Comparison of ENCODE assay signal across 22 mouse cellular contexts in the genomic region with DNA sequence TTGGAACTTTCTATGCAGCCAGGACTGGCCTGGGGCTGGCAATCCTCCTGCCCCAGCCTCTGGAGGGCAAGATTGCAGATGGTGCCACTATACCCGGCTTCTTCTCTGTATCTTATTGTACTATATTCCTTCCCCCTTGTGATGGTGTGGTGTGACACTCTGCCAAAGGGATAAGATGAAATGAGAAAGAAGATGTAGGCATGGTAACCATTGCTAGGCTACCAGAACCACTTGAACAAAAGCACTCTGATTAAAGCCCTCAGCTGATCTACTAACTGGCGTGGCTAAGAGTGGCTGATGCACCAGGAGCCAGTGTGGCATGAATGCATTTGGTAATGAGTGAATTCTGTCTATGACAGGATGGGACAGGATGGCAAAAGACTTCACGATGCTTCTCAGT. TPM values are rescaled to one million over a fixed set of nuclear protein-coding genes. Genes with fewer than 3 reads are reported as not detected.
DNase-seq lines count a peak whose midpoint lies in the region; ATAC-seq lines count a peak whose summit lies in the region.
"Had no signal": no experiment of that assay in that cellular context is flagged by ENCODE, and none has a peak within 500 bp of the region (broad histone marks: within the 10 kb centered on the region; RNA-seq: fewer than 3 reads in every experiment).

A gene (minus strand): TSS at position 29 of the 400 bp plus-strand sequence.

- intact Hi-C loops in left cerebral cortex, postnatal 14 days (cut with DNase I): no loop called here
- intact Hi-C loops in left cerebral cortex, postnatal 36 days (cut with DNase I): no loop called here

- no peaks in the 10 kb centered on the region for H3K27me3 ChIP-seq in forebrain, embryonic 12.5 days
- no peaks in the 10 kb centered on the region for H3K27me3 ChIP-seq in hindbrain, embryonic 13.5 days
- H3K27me3 ChIP-seq in midbrain, embryonic 13.5 days: no peaks in the 10 kb centered on the region
- H3K27me3 ChIP-seq: limb, embryonic 13.5 days had no signal

- DNase-seq in left cerebral cortex, postnatal 14 days (ENCODE audit: low spot score in 2 of 2): peak; percentile 19 to 72
- DNase-seq in left cerebral cortex, postnatal 36 days (ENCODE audit: low spot score in 2 of 2): no peak
- DNase-seq in lung, postnatal 36 days: no peak
- DNase-seq in heart, adult 18-20 months: no peak
- DNase-seq: cerebellum, adult 8-10 months; kidney, adult 9 months; liver, postnatal 0 days; right cerebral cortex, postnatal 25 days; thymus, postnatal 25 days had no signal

- no peak within 1 kb of the TSS for H3K4me3 ChIP-seq in forebrain, embryonic 12.5 days (replicated peaks)
- H3K4me3 ChIP-seq in hindbrain, embryonic 13.5 days: no peak within 1 kb of the TSS
- H3K4me3 ChIP-seq in midbrain, embryonic 13.5 days (replicated peaks): no peak within 1 kb of the TSS
- H3K4me3 ChIP-seq: embryonic facial prominence, embryonic 10.5 days; limb, embryonic 13.5 days had no signal

- no peaks in the 10 kb centered on the region for H3K4me1 ChIP-seq in forebrain, embryonic 12.5 days
- no peaks in the 10 kb centered on the region for H3K4me1 ChIP-seq in hindbrain, embryonic 13.5 days (replicated peaks)
- H3K4me1 ChIP-seq in midbrain, embryonic 13.5 days (replicated peaks): no peaks in the 10 kb centered on the region
- H3K4me1 ChIP-seq: embryonic facial prominence, embryonic 10.5 days; limb, embryonic 13.5 days had no signal

- H3K9me3 ChIP-seq in forebrain, embryonic 12.5 days: no peaks in the 10 kb centered on the region
- H3K9me3 ChIP-seq in hindbrain, embryonic 13.5 days: no peaks in the 10 kb centered on the region
- no peaks in the 10 kb centered on the region for H3K9me3 ChIP-seq in midbrain, embryonic 13.5 days
- H3K9me3 ChIP-seq: embryonic facial prominence, embryonic 10.5 days; limb, embryonic 13.5 days had no signal

- no peaks in the 10 kb centered on the region for H3K36me3 ChIP-seq in forebrain, embryonic 12.5 days (replicated peaks)
- no peaks in the 10 kb centered on the region for H3K36me3 ChIP-seq in hindbrain, embryonic 13.5 days
- H3K36me3 ChIP-seq in midbrain, embryonic 13.5 days: no peaks in the 10 kb centered on the region
- H3K36me3 ChIP-seq: embryonic facial prominence, embryonic 10.5 days; limb, embryonic 13.5 days had no signal

- H3K9ac ChIP-seq in forebrain, embryonic 12.5 days: no peak within 1 kb of the TSS
- H3K9ac ChIP-seq in hindbrain, embryonic 13.5 days: no peak within 1 kb of the TSS
- H3K9ac ChIP-seq in midbrain, embryonic 13.5 days (replicated peaks): no peak within 1 kb of the TSS
- H3K9ac ChIP-seq: limb, embryonic 13.5 days; liver, postnatal 0 days had no signal

- WGBS in forebrain, embryonic 12.5 days: 63% methylated on average over 3 of the region's 3 CpGs
- WGBS in hindbrain, embryonic 13.5 days: 63% methylated on average over 3 of the region's 3 CpGs
- 43% methylated on average over 3 of the region's 3 CpGs for WGBS in midbrain, embryonic 13.5 days

- H3K27ac ChIP-seq in forebrain, embryonic 12.5 days: no peak within 1 kb of the TSS
- no peak within 1 kb of the TSS for H3K27ac ChIP-seq in hindbrain, embryonic 13.5 days
- no peak within 1 kb of the TSS for H3K27ac ChIP-seq in midbrain, embryonic 13.5 days
- H3K27ac ChIP-seq: embryonic facial prominence, embryonic 10.5 days; limb, embryonic 13.5 days; macrophage had no signal

- H3K4me2 ChIP-seq in forebrain, embryonic 12.5 days: no peak within 1 kb of the TSS
- H3K4me2 ChIP-seq in hindbrain, embryonic 13.5 days: no peak within 1 kb of the TSS
- no peak within 1 kb of the TSS for H3K4me2 ChIP-seq in midbrain, embryonic 13.5 days (replicated peaks)
- H3K4me2 ChIP-seq: limb, embryonic 13.5 days had no signal

- peak; percentile 55; the same call in 1 of the 2 replicates for ATAC-seq in forebrain, embryonic 12.5 days (ENCODE audit: low FRiP score)
- ATAC-seq in hindbrain, embryonic 13.5 days (ENCODE audit: low FRiP score): 0 out of 2 replicates have a peak, but pooled peaks have one; percentile 46
- ATAC-seq in midbrain, embryonic 13.5 days: peak; percentile 79
- ATAC-seq in cerebellum, adult (ENCODE audit: insufficient number of reproducible peaks, low FRiP score, low TSS enrichment): no peak
- ATAC-seq: activated CD4-positive, CD25-positive, alpha-beta regulatory T cell, adult 4 months; CD4-positive, CD25-positive, alpha-beta regulatory T cell, adult 4 months; liver, postnatal 0 days had no signal

RNA-seq across cellular contexts. Expression of the gene that starts here (rescaled TPM):
- total RNA-seq in left cerebral cortex, postnatal 14 days (2021): 1 to 10 TPM; 1.4 TPM
- under 1 TPM; 0.42 to 0.54 TPM for total RNA-seq in left cerebral cortex, postnatal 36 days (2021)
- 0.22 and 0.34 TPM in 2 replicates for polyA plus RNA-seq in forebrain, embryonic 12.5 days (2016; fragmentation: Nextera tagmentation; extraction: Ambion mirVana)
- not detected in 2 replicates for polyA plus RNA-seq in hindbrain, embryonic 13.5 days (2015; fragmentation: Nextera tagmentation; extraction: Ambion mirVana)
- polyA plus RNA-seq in midbrain, embryonic 13.5 days (2015; fragmentation: Nextera tagmentation; extraction: Ambion mirVana): 0.54 TPM in 1 of 2 replicates, not detected in the other
- not detected for total RNA-seq in heart, adult 18-20 months (2021)
- total RNA-seq: adrenal gland, postnatal 4 days; gastrocnemius, adult 8-10 months; hematopoietic stem cell, adult 5-6 weeks; neutrophil, adult 5-6 weeks had no signal
- polyA plus RNA-seq: activated CD4-positive, CD25-positive, alpha-beta regulatory T cell, adult 4 months; CD4-positive, CD25-positive, alpha-beta regulatory T cell, adult 4 months; embryonic facial prominence, embryonic 10.5 days; limb, embryonic 13.5 days; liver, postnatal 0 days; macrophage had no signal

Comparison
In these comparisons a context has a peak if more than half of its experiments do, and no peak if none do; other contexts are left out.
1. DNase-seq: peak in left cerebral cortex, postnatal 14 days (2 of 2); none in left cerebral cortex, postnatal 36 days (0 of 2), lung, postnatal 36 days (single experiment) and heart, adult 18-20 months (0 of 2).
2. Peak in ATAC-seq in forebrain, embryonic 12.5 days; RNA of the gene not detected or under 1 TPM.
3. Peak in ATAC-seq in hindbrain, embryonic 13.5 days; RNA of the gene not detected or under 1 TPM.
4. Peak in ATAC-seq in midbrain, embryonic 13.5 days; RNA of the gene not detected or under 1 TPM.